Mouse (Mus musculus) MEL (cell line): ENCODE data around the gene Sod1. TPM values are rescaled to one million over a fixed set of nuclear protein-coding genes. Genes with fewer than 3 reads are reported as not detected.
"Not testable (repeated sequence)": the region's sequence is repeated elsewhere in the genome, so short reads cannot be mapped to it uniquely, and the experiment has no call there.

Source experiments
- DNase-seq: peaks from one replicate; pipeline ENCODE4 v3.0.0; 2011; ENCODE audit warnings: low read depth, low spot score
- H3K27ac ChIP-seq: 2 replicates; pipeline ENCODE4 v1.5.1; 2012; ENCODE audit warnings: low read depth, mild to moderate bottlenecking, control low read depth, low read length, moderate library complexity; ENCODE audit not compliant: control insufficient read depth
- H3K27me3 ChIP-seq, 2 experiments: fragments of 150-350 bp in 1 of 2; sonication (generic) in 1 of 2; 2 replicates each; pipeline ENCODE4 v1.6.1; 2012; ENCODE audit warnings: low read length in 2 of 2, mild to moderate bottlenecking in 2 of 2, improper control_type of control experiment in 1 of 2, moderate library complexity in 1 of 2; ENCODE audit not compliant: insufficient read depth in 2 of 2, control insufficient read depth in 1 of 2
- H3K36me3 ChIP-seq, 2 experiments: 2 replicates each; pipeline ENCODE4 v1.6.1; 2012 to 2014; ENCODE audit warnings: low read length in 2 of 2, improper control_type of control experiment in 1 of 2, inconsistent platforms in 1 of 2, mild to moderate bottlenecking in 1 of 2; ENCODE audit not compliant: insufficient read depth in 2 of 2, control insufficient read depth in 1 of 2
- H3K4me1 ChIP-seq, 2 experiments: fragments of 150-350 bp in 1 of 2; sonication (generic) in 1 of 2; 2 replicates each; pipeline ENCODE4 v1.6.1; 2012; ENCODE audit warnings: low read length in 2 of 2, improper control_type of control experiment in 1 of 2, mild to moderate bottlenecking in 1 of 2; ENCODE audit not compliant: insufficient read depth in 2 of 2, control insufficient read depth in 1 of 2
- H3K4me3 ChIP-seq, 2 experiments: fragments of 150-350 bp in 1 of 2; sonication (generic) in 1 of 2; 2 replicates each; pipeline ENCODE4 v1.5.1; 2012; ENCODE audit warnings: low read depth in 2 of 2, low read length in 2 of 2, mild to moderate bottlenecking in 2 of 2, moderate library complexity in 2 of 2, control low read depth in 1 of 2, improper control_type of control experiment in 1 of 2; ENCODE audit not compliant: control insufficient read depth in 1 of 2, insufficient read depth in 1 of 2
- H3K79me2 ChIP-seq: 2 replicates; pipeline ENCODE4 v1.6.1; 2012; ENCODE audit warnings: mild to moderate bottlenecking, low read length, moderate library complexity; ENCODE audit not compliant: control insufficient read depth, poor library complexity, insufficient read depth
- H3K9ac ChIP-seq: 2 replicates; pipeline ENCODE4 v1.6.1; 2012; ENCODE audit warnings: low read depth, mild to moderate bottlenecking, control low read depth, low read length, moderate library complexity; ENCODE audit not compliant: control insufficient read depth, poor library complexity, severe bottlenecking
- H3K9me3 ChIP-seq: fragments of 150-350 bp; sonication (generic); replicated peaks from 2 replicates; pipeline ENCODE4 v1.6.1; 2012; ENCODE audit warnings: mild to moderate bottlenecking, low read length, improper control_type of control experiment, moderate library complexity; ENCODE audit not compliant: insufficient read depth
- BHLHE40 ChIP-seq: IDR thresholded peaks from 2 replicates; pipeline ENCODE4 v1.6.1; 2012; ENCODE audit warnings: low read depth, mild to moderate bottlenecking, inconsistent platforms, low read length, improper control_type of control experiment, borderline replicate concordance
- CHD1 ChIP-seq: IDR thresholded peaks from 2 replicates; pipeline ENCODE4 v1.6.1; 2012; ENCODE audit warnings: low read depth, mild to moderate bottlenecking, inconsistent platforms, low read length, improper control_type of control experiment
- CTCF ChIP-seq, 3 experiments: IDR thresholded peaks in 2 of 3; conservative IDR thresholded peaks in 1 of 3; 2 replicates each; pipeline ENCODE4 v1.5.1; 2011 to 2012; ENCODE audit warnings: low read length in 3 of 3, low read depth in 2 of 3, mild to moderate bottlenecking in 2 of 3, improper control_type of control experiment in 1 of 3, inconsistent platforms in 1 of 3, mixed read lengths in 1 of 3, moderate library complexity in 1 of 3; ENCODE audit not compliant: control insufficient read depth in 1 of 3, insufficient read depth in 1 of 3, poor library complexity in 1 of 3, severe bottlenecking in 1 of 3
- E2F4 ChIP-seq: IDR thresholded peaks from 2 replicates; pipeline ENCODE4 v1.6.1; 2011; ENCODE audit warnings: low read depth, low read length, improper control_type of control experiment, borderline replicate concordance
- GATA1 ChIP-seq: IDR thresholded peaks from 2 replicates; pipeline ENCODE4 v1.6.1; 2011; ENCODE audit warnings: low read depth, low read length, improper control_type of control experiment
- JUND ChIP-seq: IDR thresholded peaks from 2 replicates; pipeline ENCODE4 v1.6.1; 2011; ENCODE audit warnings: low read depth, mild to moderate bottlenecking, improper control_type of control experiment, low read length
- MAX ChIP-seq: IDR thresholded peaks from 2 replicates; pipeline ENCODE4 v1.6.1; 2011; ENCODE audit warnings: low read length, improper control_type of control experiment
- MAZ ChIP-seq: IDR thresholded peaks from 2 replicates; pipeline ENCODE4 v1.6.1; 2012; ENCODE audit warnings: low read depth, mild to moderate bottlenecking, inconsistent platforms, low read length, improper control_type of control experiment
- MXI1 ChIP-seq: IDR thresholded peaks from 2 replicates; pipeline ENCODE4 v1.6.1; 2011; ENCODE audit warnings: mild to moderate bottlenecking, low read depth, low read length, improper control_type of control experiment
- MYB ChIP-seq: IDR thresholded peaks from 2 replicates; pipeline ENCODE4 v1.6.1; 2011; ENCODE audit warnings: mild to moderate bottlenecking, low read depth, low read length, improper control_type of control experiment
- MYC ChIP-seq: IDR thresholded peaks from 2 replicates; pipeline ENCODE4 v1.6.1; 2011; ENCODE audit warnings: low read depth, mild to moderate bottlenecking, low read length, improper control_type of control experiment, moderate library complexity
- POLR2A ChIP-seq, 2 experiments: IDR thresholded peaks; 2 replicates each; pipeline ENCODE4 v1.6.1; 2011 to 2012; ENCODE audit warnings: low read length in 2 of 2, mild to moderate bottlenecking in 2 of 2, control low read depth in 1 of 2, improper control_type of control experiment in 1 of 2, low read depth in 1 of 2, moderate library complexity in 1 of 2; ENCODE audit not compliant: control insufficient read depth in 1 of 2, insufficient read depth in 1 of 2, poor library complexity in 1 of 2
- POLR2AphosphoS2 ChIP-seq: IDR thresholded peaks from 2 replicates; pipeline ENCODE4 v1.6.1; 2011; ENCODE audit warnings: low read length, improper control_type of control experiment
- RAD21 ChIP-seq: IDR thresholded peaks from 2 replicates; pipeline ENCODE4 v1.6.1; 2011; ENCODE audit warnings: mild to moderate bottlenecking, low read depth, low read length, improper control_type of control experiment
- RCOR1 ChIP-seq: IDR thresholded peaks from 2 replicates; pipeline ENCODE4 v1.6.1; 2012; ENCODE audit warnings: low read depth, mild to moderate bottlenecking, inconsistent platforms, low read length, improper control_type of control experiment
- TBP ChIP-seq: IDR thresholded peaks from 2 replicates; pipeline ENCODE4 v1.8.0; 2011; ENCODE audit warnings: low read depth, low read length, improper control_type of control experiment
- TCF12 ChIP-seq: IDR thresholded peaks from 2 replicates; pipeline ENCODE4 v1.6.1; 2014; ENCODE audit warnings: low read depth, mild to moderate bottlenecking, inconsistent platforms, low read length, improper control_type of control experiment, moderate library complexity
- USF1 ChIP-seq: IDR thresholded peaks from 2 replicates; pipeline ENCODE4 v1.6.1; 2014; ENCODE audit warnings: low read depth, mild to moderate bottlenecking, inconsistent platforms, low read length, improper control_type of control experiment, moderate library complexity
- ZKSCAN1 ChIP-seq: IDR thresholded peaks from 2 replicates; pipeline ENCODE4 v1.6.1; 2012; ENCODE audit warnings: low read depth, mild to moderate bottlenecking, inconsistent platforms, low read length, improper control_type of control experiment, moderate library complexity
- ZNF384 ChIP-seq: IDR thresholded peaks from 2 replicates; pipeline ENCODE4 v1.6.1; 2012; ENCODE audit warnings: low read depth, mild to moderate bottlenecking, inconsistent platforms, low read length, improper control_type of control experiment
- polyA plus RNA-seq, 2 experiments: library from polyadenylated mRNA; stranded (reverse) in 1 of 2; unstranded in 1 of 2; fragments of >175 nt in 1 of 2; fragments of >200 nt in 1 of 2; gene quantifications; 2 replicates each; pipeline versions ENCODE4 v1.2.1 to v1.2.4; 2012; ENCODE audit warnings: low replicate concordance in 2 of 2, low read depth in 1 of 2; ENCODE audit not compliant: insufficient read length in 2 of 2, insufficient read depth in 1 of 2, missing spikeins in 1 of 2
- total RNA-seq: library from RNA; depleted of rRNA; stranded (reverse); fragments of 300-350 nt; gene quantifications from 2 replicates; pipeline ENCODE4 v1.2.3, GENCODE M21; 2012

Gene Sod1
- total and polyA plus RNA-seq, 3 experiments, result 380 to 1,094 (median 474) TPM

- TF ChIP-seq MAZ (no peak), MYC (peak; percentile 88), TCF12 (peak; percentile 29; the same call in 1 of the 2 replicates), POLR2A (IDR thresholded peaks at IDR 0.05; ENCODE audit: control insufficient read depth in 1 of 2, insufficient read depth in 1 of 2, low read depth in 1 of 2, low read length in 2 of 2, poor library complexity in 1 of 2) (peak in 1 of 2 experiments; percentile 71; a peak in 2 of 4 replicates), E2F4 (no peak), RCOR1 (no peak; the same call in none of the 2 replicates), GATA1 (peak; percentile 84), POLR2AphosphoS2 (no peak), BHLHE40 (0 out of 2 replicates have a peak, but pooled peaks have one; percentile 44), TBP (peak; percentile 76), ZNF384 (0 out of 2 replicates have a peak, but pooled peaks have one; percentile 42), CHD1 (peak; percentile 4; the same call in 1 of the 2 replicates)
These were observed 5.6 kb upstream of the Sod1 start (continued) for GRCm38 (mm10) chr16:90214731-90215565.

GRCm38 (mm10) chr16:90215879-90216278 is 4.7 kb upstream of the Sod1 start:
- peaks cover 0 to 27% of the 10 kb centered on the region in 2 experiments; a peak in 2 of 4 replicates for H3K36me3 ChIP-seq
- not testable (repeated sequence) for H3K79me2 ChIP-seq, H3K27me3 ChIP-seq
- H3K4me3 ChIP-seq, result peak overlapping the region; percentile 31 to 53
- peak in 1 of 3 experiments; percentile 9; a peak in 1 of 6 replicates for TF ChIP-seq CTCF (IDR thresholded peaks at IDR 0.05 in 2 of 3, conservative IDR thresholded peaks at IDR 0.05 in 1 of 3; ENCODE audit: control insufficient read depth in 1 of 3, insufficient read depth in 1 of 3, low read depth in 2 of 3, low read length in 3 of 3, poor library complexity in 1 of 3, severe bottlenecking in 1 of 3)
- peak; percentile 42 for TF ChIP-seq MAX
- 0 out of 2 replicates have a peak, but pooled peaks have one; percentile 38 for TF ChIP-seq TBP
- TF ChIP-seq MYC, result peak; percentile 71
- TF ChIP-seq USF1, result peak; percentile 59
- TF ChIP-seq, all 39 proteins: peak for 5; not testable (repeated sequence) for 34
- peaks cover 6 to 17% of the 10 kb centered on the region in 2 experiments for H3K4me1 ChIP-seq
- H3K9ac ChIP-seq, result peak overlapping the region; percentile 70
- H3K27ac ChIP-seq, result peak overlapping the region; percentile 94
- not testable (repeated sequence) for DNase-seq, H3K9me3 ChIP-seq

- H3K4me1 ChIP-seq, result peaks cover 6 to 17% of the 10 kb centered on the region in 2 experiments
- no peak for DNase-seq
These were observed 4.1 kb upstream of the Sod1 start for GRCm38 (mm10) chr16:90216414-90216813.

More at GRCm38 (mm10) chr16:90216414-90216813, 4.1 kb upstream of the Sod1 start:
- H3K27ac ChIP-seq, result no peak overlapping the region
- H3K27me3 ChIP-seq, result no peaks in the 10 kb centered on the region
- H3K4me3 ChIP-seq, result no peak overlapping the region
- TF ChIP-seq ZKSCAN1 (no peak), MXI1 (no peak), RCOR1 (no peak), TCF12 (no peak), RAD21 (no peak), POLR2A (IDR thresholded peaks at IDR 0.05; ENCODE audit: control insufficient read depth in 1 of 2, insufficient read depth in 1 of 2, low read depth in 1 of 2, low read length in 2 of 2, poor library complexity in 1 of 2) (no peak), MYB (no peak), JUND (no peak)
- H3K79me2 ChIP-seq, result peaks cover 9% of the 10 kb centered on the region
- no peaks in the 10 kb centered on the region for H3K9me3 ChIP-seq
- peaks cover 0 to 25% of the 10 kb centered on the region in 2 experiments; a peak in 2 of 4 replicates for H3K36me3 ChIP-seq
- no peak overlapping the region for H3K9ac ChIP-seq
